Mouse (Mus musculus): ENCODE measurements at regions not wholly inside any gene's neighbourhood (a gene's known extent, or its start where the extent isn't known, plus 50 kb on each side); places are given as distances from the start of the nearest gene placed in this dataset.

DNA sequence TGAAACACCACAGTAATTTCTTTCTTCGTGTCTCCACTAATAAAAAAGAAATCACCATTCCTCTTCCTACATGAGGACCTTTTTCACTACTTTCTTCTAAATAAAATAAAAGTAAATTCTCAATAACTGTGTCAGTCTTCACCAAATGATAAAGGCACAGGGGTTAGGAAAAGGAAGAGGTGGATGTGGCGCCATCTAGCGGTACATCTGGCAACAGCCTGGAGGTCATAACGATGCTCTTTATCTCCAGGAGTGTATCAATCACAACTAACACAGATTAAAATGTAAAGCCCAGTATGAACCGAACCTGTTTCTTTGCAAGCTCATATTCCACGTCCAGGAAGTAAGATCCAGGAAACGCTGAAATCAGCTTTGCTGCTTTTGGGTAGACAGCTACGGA, 793.0 kb downstream of the Gm7489 start:
- DNase-seq (ENCODE audit: low spot score) = peak; percentile 24

Measured in embryo, embryonic 10.5 days (tissue).